Mouse (Mus musculus) CD8-positive naive resting alpha-beta T cell, adult 2 months (primary cell): ENCODE data around the gene Hook2.
A peak's percentile ranks its signal among the peaks of the same experiment; 100 is the strongest.

Experiments used
- DNase-seq, 2 experiments: peaks; one replicate each; pipeline ENCODE4 v3.0.0; 2022; ENCODE audit warnings: low read depth in 2 of 2, low spot score in 2 of 2

Gene Hook2

DNA sequence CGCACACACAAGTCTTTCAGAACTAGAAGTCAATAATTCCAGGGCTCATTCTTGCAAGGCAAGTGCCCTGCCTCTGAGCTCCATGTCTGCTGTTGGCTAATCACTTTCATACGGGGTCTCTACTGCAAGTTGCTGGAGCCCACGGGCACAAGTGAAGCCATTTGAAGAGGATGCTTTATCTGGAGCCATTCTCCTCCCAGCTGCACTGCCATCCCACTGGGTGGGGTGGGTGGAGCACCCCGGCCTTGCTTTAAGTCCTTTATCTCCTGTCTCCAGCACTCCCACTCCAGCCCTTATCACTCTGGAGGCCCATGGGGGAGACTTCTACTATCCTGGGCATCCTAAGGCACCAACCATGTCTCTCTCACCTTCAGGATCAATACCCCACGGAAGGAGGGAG is 19.5 kb upstream of the Hook2 start:
- no peak for DNase-seq

DNA sequence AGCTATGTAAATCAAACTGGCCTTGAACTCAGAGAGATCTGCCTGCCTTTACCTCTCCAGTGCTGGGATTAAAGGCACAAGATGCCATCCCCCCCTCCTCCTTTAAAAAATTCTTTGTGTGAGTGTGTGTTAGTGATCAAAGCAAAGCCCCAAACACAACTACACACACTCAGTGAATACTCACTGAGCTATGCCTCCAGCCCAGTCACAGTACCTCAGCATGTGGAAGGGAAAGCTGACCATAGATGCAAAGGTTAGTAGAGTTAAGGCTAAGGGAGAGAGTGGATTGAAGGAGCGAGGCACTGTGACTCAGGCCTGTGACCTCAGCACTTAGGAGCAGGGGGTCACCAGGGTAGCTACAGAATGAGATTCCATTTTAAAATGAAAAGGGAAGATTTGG is 17.3 kb upstream of the Hook2 start:
- DNase-seq = no peak

DNA sequence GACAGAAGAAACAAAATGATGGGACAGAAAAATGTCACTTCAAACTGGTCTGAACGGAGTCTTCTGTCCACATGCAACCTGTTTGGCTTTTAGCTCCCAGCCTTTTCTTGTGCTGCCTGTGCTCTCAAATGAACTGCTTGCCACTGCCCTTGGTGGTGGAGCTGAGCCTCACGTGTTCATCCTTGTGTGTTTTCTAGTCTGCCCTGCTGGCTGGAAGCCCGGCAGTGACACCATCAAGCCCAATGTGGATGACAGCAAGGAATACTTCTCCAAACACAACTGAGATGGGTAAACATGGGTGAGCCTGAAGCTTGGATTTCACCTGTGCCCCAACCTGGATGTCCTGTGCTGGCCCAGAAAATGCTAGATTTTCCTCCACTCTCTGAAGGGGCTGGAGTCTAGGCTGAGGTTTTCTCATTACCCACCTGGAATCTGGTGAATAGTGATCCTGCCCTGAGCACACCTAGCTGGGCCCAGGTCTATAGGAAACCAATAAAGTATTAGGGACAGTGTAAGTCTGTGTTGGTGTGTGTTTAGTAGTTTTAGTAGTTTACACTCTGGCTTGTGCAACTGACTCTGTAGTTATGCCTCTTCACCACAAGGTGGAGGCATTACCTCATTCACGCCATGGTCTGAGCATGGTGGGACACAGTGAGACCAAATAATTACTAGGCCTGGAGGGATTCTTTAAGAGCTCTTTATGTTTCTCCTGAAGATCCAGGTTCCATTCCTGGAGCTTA is 16.4 kb upstream of the Hook2 start:
- DNase-seq = peak in 1 of 2 experiments; percentile 52

DNA sequence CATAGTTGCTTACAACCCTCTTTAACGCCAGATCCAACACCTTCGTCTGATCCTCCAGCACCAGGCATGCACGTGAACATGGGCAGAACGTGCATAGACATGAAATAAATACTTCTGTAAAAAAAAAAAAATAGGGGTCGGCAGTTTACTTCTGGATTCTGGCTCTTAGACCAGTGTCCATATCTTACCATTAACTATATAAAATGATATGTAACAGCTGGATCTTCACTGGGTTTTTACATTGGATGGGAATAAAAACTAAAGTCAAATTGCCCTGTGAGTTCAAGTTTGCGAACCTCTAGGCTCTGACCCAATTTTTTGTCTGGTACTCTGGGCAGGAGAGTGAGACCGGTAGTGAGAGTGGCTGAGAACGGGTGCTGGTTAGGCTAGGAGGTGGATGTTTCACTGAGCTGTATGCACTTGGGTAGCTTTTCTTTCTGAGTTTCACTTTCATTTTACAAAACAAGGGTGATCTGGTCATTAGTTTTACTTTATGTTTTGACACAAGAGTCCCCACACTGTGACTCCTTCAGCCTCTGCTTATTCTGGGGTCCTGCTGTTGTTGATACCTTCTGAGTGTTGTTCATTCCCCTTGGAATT is 15.8 kb upstream of the Hook2 start:
- no peak for DNase-seq

DNA sequence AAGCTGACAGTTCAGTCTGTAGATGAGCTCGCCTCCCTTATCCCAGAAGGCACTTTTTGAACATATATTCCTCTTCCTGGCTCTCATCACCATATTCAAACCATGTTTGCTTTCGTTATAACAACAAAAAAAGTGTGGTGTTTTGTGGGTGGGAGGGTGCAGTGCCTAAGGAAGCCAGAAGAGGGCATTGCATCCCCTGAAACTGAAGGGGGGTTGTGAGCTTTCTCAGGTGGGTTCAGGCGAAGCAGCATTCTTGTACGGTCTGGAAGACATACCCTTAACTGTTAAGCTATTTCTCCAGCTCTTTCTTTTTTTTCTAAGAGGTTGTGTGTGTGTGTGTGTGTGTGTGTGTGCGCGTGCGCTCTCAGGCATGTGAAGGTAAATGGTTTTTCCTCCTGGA is 15.0 kb upstream of the Hook2 start:
- DNase-seq = peak; percentile 79 to 92

DNA sequence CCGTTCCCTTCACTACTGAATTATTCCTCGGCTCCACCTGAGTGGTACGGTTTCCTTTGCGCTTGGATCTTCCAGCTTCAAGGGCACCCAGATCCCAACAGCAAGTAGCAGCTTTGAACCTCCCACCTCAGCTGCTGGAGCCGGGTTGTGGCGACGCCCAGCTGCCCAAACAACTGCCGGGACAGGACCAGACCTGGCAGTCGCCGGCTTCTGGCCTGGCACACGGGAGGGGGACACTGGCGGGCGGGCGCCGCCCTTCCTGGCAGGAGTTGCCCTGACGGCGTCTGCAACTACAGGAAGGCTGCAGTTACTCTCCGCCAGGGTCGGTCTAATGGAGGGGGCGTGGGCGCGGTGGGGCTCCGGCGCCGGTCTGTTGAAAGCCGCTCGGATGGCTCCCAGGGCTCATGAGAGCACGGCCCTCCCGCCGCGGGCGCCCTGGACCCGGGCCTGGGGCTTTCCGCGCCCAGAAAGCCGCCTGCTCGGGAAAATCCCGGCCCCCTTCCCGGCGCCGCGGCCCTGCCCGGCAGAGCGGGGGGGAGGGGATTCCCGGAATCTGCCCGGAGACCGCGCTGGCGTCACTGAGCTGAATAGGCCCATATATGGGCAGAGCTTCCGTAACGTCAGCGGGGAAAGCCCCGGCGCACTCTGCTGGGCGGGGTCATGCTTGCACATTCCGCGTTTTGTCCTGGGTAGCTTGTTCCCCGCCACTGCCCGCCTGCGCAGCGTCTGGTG is 14.2 kb upstream of the Hook2 start:
- peak; percentile 94 for DNase-seq

DNA sequence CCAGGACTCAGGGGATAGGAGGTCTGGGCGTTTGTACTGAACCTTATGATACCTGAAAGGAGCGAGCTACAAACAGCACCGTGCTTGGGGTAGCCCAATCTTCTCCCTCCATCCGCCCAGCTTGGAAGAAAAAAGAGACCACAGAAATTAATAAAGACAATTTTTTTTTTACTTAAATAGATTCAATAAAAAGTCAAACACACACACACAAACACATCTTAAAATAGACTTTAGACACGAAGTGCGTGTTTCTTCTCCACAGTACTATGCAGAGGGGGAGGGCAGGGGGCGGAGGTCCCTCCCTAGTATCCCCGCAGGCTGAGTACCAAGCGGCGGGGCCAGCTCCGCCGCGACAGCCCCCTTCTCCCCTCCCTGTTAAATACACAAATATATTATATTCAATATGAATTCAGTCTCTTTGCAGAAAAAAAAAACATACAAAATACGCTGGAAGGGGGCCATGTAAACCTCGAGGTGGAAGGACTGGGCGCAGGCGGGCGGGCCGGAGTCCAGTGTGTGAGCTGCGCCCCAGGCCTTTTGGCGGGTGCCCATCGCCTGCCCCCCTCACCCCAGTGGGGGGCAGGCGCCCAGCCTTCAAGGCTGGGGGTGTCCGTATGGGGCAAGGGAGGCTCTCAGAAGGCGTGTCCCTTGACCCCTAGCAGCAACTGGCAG is 13.5 kb upstream of the Hook2 start:
- DNase-seq = peak in 1 of 2 experiments; percentile 29

DNA sequence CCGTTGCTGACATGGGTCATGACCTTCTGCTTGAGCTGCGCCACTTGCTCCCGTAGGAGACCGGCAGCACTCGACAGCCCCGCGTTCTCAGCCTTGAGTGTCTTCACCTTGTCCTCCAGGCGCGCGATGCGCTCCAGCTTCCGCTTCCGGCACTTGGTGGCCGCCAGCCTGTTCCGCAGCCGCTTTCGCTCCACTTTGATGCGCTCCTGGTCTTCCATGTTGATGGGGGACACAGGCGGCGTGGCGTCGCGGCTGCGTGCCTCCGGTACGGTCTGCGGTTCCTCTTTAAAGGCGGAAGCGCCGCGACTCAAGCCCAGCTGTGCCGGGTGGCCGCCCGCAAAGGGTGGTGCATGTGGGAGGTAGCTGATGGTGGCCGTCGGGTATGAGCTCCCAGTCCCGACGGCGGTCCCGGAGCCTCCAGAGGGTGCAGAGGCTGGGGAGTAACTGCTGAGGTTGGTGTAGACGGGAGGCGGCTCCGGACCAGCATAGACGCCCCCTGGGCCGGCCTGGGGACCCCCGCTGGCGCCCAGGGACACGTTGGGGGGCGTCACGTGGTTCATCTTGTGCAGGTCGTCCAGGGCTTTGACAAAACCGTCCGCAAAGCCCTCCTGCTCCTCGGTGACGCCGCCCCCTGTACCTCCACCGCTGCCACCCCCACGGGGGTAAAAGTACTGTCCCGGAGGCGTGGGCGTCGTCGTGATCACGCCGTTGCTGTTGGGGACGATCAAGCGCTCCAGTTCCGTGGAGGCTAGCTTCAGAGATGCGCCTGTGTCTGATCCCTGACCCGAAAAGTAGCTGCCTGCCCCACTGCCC is 12.8 kb upstream of the Hook2 start:
- DNase-seq = peak; percentile 70 to 75

DNA sequence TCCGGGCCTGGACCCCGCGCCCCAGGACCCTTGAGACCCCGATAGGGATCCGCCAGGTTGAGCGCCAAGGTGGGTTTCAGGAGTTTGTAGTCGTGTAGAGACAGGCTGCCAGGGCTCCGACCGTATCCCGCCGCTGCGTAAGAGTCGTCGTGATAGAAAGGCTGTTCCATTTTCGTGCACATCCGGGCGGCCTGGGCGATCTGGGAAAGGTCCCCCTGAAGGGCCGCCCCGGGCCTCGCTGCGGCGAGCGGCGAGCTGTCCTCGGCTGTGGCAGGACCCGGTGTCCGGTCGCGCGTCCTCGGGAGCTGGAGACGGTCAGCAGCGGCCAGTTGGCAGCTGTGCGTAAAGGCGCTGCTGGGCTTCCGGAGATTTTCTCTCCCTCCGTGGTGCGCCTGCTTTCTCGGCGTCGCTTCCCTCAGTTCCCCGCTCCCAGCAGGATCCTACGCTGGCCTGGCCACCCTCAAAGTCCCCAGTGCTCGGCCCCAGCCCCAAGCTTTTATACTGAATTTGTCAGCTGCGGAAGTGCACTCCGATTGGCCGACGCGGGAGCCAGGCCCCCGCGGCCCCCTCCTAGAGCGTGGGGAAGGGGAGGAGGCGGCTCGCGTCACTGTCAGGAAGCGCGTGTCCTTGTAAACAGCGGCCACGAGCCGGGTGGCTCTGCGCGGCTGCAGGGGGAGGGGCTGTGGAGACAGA is 12.0 kb upstream of the Hook2 start, which contains the start of gene Junb:
Junb (minus strand) TSS at position 471 of the 693 bp plus-strand sequence.
- DNase-seq = peak; percentile 94 to 96

DNA sequence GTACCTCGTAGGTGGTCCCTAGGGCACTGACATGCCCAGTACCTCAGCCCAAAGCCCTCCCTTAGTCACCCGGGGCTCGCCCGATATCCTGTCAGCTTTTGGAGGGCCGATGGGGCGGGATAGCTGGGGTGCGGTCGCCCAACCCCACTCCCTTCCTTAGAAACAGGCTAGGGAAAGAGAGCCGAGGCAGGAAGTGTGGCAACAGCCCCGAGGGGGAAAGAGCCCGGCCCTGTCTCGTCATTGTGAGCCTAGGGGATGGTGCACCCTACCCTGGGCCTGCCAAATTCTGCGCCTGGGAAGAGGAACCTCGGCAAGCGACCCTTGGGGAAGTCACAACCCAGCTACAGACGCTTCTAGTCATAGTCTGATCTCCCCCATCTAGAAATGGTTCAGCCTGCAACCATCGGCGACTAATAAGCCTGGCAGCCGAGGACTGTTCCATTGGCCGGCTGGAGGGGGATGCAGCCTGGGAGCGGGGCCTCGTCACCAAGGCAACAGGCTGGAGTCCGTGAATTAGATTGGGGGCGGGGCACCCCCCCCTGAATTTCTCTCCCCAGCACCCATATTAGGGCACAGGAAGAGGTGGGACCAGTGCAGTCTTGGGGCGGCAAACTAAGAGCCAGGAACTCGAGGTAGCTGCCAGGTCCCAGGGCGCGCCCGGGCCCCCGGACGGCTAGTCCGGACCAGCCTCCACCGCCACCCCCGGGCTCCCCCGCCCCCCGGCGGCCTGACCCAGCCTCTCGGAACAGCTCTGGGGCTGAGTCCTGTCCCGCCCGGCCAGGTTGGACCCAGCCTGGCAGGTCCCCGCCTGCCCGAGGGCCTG is 10.6 kb upstream of the Hook2 start:
- peak; percentile 88 to 92 for DNase-seq

DNA sequence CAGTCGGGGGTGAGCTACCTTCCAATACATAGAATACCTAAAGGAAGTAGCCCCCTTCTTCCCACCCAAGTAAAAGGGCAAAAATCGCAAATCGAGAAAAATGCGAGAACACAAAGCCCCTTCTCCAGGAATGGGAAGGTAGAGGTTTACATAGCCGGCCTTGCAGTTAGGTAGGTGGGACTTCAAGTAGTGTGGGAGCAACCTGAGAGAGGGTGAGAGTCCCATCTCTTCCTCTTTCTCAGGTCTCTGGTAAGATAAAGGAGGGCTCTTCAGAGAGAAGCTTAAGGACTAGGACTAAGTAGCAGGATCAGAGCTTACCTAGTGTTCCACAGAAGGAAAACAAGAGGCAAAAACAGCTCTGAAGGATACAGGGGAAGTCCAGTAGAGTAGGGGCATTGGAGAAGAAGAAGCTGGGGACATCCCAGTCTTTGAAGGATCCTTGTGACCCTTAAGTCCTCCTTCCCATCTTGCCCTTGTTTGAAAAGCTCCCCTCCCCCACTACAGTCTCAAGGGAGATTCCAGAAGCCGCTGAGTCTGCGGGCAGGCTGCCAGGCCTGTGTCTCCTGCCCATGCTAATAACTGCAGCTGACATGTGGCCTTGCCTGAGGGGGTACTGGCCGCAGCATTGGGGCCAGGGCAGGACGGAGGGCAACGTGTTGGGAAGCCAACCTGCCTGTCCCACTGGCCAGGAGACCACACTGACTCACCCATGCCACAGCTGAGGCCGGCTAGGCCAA is 9.6 kb upstream of the Hook2 start:
- no peak for DNase-seq

DNA sequence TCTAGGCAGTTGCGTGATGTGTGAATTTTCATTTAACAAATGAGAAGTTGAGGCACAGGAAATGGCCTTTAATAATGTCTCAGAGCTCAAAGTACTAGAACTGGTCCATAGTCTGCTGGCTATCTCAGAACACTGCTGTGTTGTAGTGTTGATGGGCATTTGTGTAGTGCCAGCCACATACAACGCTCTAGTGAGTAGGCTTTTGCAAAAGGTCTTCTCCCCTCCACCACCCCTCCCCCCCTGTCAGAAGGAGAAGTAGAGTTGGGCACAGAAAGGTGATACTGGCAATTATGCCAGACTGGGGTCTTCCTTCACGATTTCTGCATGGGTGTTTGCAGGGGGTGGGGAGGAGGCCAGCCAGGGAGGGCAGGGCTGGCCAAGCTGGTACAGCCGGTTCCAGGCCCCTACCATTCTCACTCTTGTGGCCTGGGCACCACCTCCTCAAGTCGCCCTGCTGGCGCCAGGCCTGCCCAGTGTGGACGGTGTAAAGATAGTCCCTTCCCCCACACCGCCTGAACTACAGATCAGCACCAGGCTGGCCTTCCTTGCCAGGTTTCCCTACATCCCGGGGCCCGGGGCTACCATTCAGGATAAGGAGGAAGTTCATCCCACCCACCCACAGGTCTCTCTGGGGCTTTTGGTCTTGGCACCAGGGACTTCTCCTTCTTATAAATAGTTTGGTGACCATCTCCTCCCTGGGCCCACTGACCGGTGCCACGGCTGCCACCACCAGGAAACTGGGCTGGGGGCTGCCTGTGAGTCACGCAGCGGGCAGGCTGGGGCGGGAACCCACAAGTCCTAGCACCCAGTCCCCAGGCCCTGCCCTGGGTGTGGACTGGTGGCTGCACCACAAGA is 8.5 kb upstream of the Hook2 start:
- DNase-seq = no peak

DNA sequence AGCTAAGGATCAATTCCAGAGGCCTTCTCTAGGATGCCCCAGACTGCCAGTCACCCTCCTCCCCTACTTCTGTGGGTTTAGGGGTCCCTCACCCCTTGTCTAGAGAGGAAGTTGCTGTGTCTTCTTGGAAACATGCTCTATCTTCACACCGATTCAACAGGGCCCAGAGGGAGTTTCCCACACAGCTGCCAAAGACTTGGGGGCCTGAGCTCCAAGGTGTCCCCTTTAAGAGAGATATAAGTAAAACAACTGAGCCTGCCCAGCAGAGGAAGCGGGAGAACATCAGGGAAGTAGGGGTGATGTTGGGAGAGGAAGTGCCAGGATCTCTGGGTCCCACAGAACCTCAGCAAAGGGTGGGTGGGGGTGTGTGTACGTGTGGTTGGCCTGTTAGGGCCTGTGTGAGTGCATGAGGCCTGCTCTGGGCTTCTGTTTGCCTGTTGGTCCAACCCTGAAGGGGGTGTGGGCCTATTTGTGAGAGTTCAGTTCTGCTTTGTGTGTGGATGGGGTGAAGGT is 7.8 kb upstream of the Hook2 start:
- no peak for DNase-seq

DNA sequence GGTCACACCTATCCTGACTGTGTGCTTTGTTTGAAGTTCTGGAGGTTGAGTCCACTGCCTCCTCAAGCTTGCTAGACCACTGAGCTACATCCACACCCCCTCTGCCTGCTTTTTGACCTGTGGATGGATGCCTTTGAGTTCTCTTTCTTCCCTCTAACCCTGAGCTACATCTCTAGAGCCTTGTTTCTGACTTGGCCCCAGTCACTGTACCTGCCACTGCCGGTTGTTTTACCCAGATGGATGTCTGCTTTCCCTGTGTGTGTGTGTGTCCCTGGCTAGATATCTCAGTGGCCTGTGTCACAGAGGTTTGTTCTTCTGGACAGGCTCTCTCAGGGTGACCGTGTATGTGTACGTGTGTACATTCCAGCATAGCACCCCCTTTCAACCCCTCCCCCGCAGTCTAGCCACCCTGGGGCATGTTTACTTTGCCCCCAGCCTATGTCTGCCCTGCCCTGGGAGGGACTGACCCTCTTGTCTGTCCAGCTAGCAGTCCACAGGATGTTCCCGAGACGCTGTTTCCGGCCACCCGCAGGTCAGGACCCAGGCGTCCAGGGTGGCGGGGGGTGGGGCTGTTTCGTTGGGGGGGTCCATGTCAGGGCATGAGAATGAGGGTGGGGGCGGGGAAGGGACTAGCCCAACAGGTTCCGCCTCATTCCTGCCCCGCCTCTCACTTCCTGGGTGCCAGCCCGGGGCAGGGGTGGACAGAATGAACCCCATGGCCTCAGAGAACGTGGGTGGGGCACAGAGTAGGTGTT is 5.9 kb upstream of the Hook2 start:
- DNase-seq = no peak

DNA sequence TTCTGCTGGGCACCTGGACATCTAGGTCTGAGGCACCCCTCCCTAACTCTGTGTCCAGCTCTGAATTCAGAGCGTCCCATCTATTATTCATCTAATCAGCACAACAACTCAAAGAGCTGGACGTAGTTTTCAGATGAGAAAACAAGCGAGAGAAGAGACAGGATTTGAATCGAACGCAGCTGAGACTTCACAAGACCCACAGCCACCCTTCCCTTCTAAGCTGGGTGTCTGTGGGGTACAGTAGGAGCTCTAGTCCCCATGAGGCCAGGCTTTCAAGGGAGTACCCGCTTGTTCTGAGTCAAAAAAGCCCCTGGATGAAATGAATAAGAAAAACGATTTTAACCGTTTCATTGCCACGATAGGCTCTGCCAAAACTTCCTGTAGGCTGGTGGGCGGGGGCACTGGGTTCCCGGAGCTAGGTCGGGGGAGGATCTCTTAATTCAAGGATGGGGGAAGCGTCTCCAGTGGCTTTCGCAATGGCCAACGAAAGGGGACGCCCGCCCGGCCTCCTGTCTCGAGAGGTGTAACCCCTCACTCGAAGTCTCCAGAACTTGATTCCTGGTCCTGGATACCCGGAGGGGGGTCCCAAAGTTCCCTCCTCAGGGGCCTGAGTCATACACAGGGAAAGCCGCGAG is 5.2 kb upstream of the Hook2 start:
- DNase-seq = peak in 1 of 2 experiments; percentile 25

DNA sequence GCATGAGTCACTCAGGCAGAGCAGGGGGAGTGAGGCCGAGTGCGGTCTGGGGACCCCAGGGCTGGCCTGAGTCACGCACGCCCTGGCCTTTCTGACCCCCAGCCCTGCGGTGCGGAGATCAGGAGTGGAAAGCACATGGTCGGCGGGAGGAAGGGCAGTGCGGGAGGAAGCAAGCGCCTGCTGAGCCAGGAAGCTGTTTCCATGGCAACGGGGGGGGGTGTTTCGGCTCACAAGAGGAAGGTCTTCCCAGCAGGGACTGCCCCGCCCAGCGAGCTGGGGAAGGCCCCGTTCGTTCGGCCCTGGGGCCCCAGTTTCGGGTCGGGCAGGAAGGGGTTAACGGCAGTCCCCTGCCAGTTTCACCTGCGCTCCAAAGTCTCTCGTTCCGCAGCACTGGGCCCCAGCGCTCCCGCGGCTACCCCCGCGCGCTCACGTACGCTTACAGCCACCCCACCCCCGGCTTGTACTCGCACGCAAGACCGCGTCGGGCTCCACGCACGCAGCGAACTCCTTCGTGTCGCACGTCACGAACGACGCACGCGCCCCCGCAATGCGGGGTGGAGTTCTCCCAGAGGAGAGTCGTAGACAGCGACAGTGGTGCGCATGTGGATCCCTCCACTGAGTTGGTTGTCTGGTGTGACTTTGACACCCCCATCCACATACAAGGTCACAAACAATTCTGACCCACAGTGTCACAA is 4.6 kb upstream of the Hook2 start:
- peak; percentile 94 to 96 for DNase-seq
